Mouse (Mus musculus) lung, embryonic 16.5 days (tissue): Measurements from ENCODE around the gene Pde4c. TPM values are rescaled to one million over a fixed set of nuclear protein-coding genes. Genes with fewer than 3 reads are reported as not detected.
A peak's percentile ranks its signal among the peaks of the same experiment; 100 is the strongest.

Experiments used
- ATAC-seq: fragments of 200-750 bp; cut with Nextera tagmentation; 2 replicates; pipeline ENCODE4 v1.8.0; 2017; ENCODE audit warnings: low read depth, mild to moderate bottlenecking, moderate library complexity
- H3K27ac ChIP-seq: fragments of 300-500 bp; sonication (generic); 2 replicates; pipeline ENCODE4 v1.5.1; 2014; ENCODE audit warnings: mild to moderate bottlenecking, control low read depth, low read length
- H3K27me3 ChIP-seq: fragments of 300-500 bp; sonication (generic); 2 replicates; pipeline ENCODE4 v1.6.1; 2014; ENCODE audit warnings: low read depth, low read length, mixed read lengths; ENCODE audit not compliant: control insufficient read depth, insufficient read depth
- H3K36me3 ChIP-seq: fragments of 300-500 bp; sonication (generic); 2 replicates; pipeline ENCODE4 v1.6.1; 2014; ENCODE audit warnings: low read length; ENCODE audit not compliant: control insufficient read depth, insufficient read depth
- H3K4me1 ChIP-seq: fragments of 300-500 bp; sonication (generic); replicated peaks from 2 replicates; pipeline ENCODE4 v1.6.1; 2014; ENCODE audit warnings: low read length, mixed read lengths; ENCODE audit not compliant: control insufficient read depth, insufficient read depth
- H3K4me2 ChIP-seq: fragments of 300-500 bp; sonication (generic); 2 replicates; pipeline ENCODE4 v1.6.1; 2014; ENCODE audit warnings: low read depth, low read length, control low read depth
- H3K4me3 ChIP-seq: fragments of 300-500 bp; sonication (generic); 2 replicates; pipeline ENCODE4 v1.5.1; 2014; ENCODE audit warnings: mild to moderate bottlenecking, low read length, control low read depth
- H3K9ac ChIP-seq: fragments of 300-500 bp; sonication (generic); 2 replicates; pipeline ENCODE4 v1.6.1; 2014; ENCODE audit warnings: low read length, control low read depth
- H3K9me3 ChIP-seq: fragments of 300-500 bp; sonication (generic); 2 replicates; pipeline ENCODE4 v1.6.1; 2016; ENCODE audit warnings: low read length; ENCODE audit not compliant: control insufficient read depth
- WGBS: fragments of 180-500 bp; shearing (Covaris S2); extraction: QIAGEN DNeasy Blood & Tissue Kit; methylation state at CpG from one replicate; pipeline ENCODE4 v1.1.7; 2014; 5-methylcytosine and 5-hydroxymethylcytosine counted together
- polyA plus RNA-seq: library from polyadenylated mRNA; unstranded; fragments of >200 nt; fragmentation: Nextera tagmentation; extraction: Ambion mirVana; gene quantifications from 2 replicates; pipeline ENCODE4 v1.2.1, GENCODE M21; 2015

Gene Pde4c
- polyA plus RNA-seq, 1 experiment from 2014 or later = 0.10 TPM

DNA sequence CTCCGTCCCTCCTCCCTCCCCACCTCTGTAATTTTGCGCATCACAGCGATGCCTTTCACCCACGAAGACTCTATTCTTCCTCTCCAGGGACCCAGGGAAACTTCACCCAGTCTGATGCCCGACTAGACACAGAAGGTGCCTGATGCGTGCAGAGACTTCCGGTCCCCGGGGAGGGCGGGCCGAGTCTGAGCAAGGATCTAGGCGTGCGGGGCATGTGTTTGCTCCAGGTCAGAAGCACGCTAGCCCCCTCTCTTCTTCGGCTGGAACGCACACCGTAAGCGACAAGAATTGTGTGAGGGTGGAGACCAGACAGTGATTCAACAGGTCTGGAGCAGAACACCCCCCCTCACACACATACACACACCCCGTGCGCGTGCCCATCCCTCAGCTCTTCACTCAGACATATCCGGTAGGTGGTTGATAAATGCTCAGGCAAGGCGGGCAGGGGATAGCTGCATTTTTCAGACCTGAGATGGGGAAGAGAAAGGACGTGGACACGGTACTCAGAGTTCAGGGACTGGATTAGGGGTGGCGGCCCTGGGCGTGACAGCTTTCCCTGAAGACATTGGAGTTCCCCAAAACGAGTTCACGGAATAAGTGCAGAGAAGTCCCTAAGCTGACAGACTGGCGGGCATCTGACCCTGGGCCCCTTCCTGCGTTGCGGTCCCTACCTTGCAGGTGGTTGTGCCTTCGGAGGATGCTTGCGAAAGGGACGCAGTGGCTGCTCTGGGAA is 42.5 kb downstream of the Pde4c start:
- under 1% methylated on average over 34 of the region's 34 CpGs for WGBS
- H3K36me3 ChIP-seq = peaks cover 10% of the 10 kb centered on the region

DNA sequence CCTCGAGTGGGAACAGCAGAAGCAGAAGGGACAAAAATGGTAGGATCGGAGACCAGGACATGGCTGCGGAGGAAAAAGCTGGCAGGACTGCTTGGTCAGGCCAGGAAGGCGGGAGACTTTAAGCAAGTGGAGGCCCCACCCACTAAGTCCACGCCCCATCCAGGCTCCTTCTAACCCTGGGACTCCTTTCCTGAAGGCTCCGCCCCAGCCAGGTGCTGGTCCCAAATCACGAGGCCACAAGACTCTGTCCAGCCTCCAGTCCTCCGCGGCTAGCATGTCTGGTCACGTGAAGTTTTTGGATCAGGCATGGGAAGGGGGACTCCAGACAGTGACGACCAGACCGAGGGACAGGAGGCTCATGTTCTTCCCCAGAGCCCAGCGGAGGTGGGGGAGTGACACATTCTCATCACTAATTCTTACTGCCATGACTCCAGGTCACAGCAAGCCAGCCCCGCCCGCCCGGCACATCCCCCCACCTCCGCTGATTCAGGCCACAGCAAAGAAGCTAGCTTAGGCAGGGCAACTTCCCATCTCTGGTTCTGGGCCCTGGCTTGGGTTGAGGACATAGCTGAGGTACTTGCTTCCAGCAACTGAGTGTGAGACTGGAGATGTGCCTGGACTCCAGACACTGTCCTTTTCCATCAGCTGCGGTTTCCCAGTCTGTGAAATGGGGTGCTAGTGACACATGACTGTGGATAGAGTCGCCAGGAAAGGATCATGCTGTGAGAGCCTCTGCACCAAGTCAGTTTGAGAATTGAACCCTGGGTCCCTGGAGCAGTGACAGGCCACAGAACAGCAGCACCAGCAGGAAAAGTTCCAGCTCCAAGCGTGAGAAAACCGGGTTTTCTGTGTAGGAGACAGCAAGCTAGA is 43.3 kb downstream of the Pde4c start:
- Histone ChIP-seq H3K27me3 (no peaks in the 10 kb centered on the region), H3K4me1 (peaks cover 13% of the 10 kb centered on the region), H3K4me2 (peak overlapping the region; percentile 95), H3K9ac (peak overlapping the region; percentile 73), H3K4me3 (peak overlapping the region; percentile 57), H3K9me3 (no peaks in the 10 kb centered on the region), H3K36me3 (peaks cover 13% of the 10 kb centered on the region), H3K27ac (peak overlapping the region; percentile 60)
- 7% methylated on average over 21 of the region's 21 CpGs for WGBS
- peak; percentile 67 for ATAC-seq

More for the DNA sequence above, 42.5 kb downstream of the Pde4c start:
- H3K27ac ChIP-seq = peak overlapping the region; percentile 60
- H3K27me3 ChIP-seq = no peaks in the 10 kb centered on the region
- H3K4me2 ChIP-seq = peak overlapping the region; percentile 95
- H3K9me3 ChIP-seq = no peaks in the 10 kb centered on the region
- peaks cover 13% of the 10 kb centered on the region for H3K4me1 ChIP-seq
- H3K9ac ChIP-seq = peak overlapping the region; percentile 73
- peak overlapping the region; percentile 57 for H3K4me3 ChIP-seq
- ATAC-seq = 0 out of 2 replicates have a peak, but pooled peaks have one; percentile 3

DNA sequence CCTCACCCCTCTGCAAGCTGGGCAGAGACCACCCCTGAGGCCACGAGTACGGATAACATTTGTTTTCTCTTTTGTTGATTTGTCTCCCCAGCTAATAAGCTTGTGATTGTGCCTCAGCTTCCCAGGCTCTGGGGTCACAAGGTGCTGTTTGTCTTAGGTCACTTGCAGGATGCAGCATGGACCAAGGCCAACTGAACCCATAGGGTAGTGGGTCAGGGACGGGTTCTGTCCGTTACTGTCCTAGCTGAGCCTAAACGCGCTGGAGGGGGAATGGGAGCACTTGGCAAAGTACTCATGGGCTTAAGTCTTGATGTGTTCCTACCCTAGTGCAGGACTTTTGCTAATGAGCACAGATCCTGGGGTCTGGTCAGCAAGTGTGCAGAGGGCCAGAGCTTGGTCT is 44.0 kb downstream of the Pde4c start:
- peaks cover 18% of the 10 kb centered on the region for H3K36me3 ChIP-seq
- WGBS = 78% methylated on average over 6 of the region's 6 CpGs
- no peaks in the 10 kb centered on the region for H3K9me3 ChIP-seq
- no peak overlapping the region for H3K4me2 ChIP-seq
- H3K9ac ChIP-seq = no peak overlapping the region
- peaks cover 15% of the 10 kb centered on the region for H3K4me1 ChIP-seq
- no peak overlapping the region for H3K4me3 ChIP-seq
- no peak overlapping the region for H3K27ac ChIP-seq
- H3K27me3 ChIP-seq = no peaks in the 10 kb centered on the region
- no peak for ATAC-seq

DNA sequence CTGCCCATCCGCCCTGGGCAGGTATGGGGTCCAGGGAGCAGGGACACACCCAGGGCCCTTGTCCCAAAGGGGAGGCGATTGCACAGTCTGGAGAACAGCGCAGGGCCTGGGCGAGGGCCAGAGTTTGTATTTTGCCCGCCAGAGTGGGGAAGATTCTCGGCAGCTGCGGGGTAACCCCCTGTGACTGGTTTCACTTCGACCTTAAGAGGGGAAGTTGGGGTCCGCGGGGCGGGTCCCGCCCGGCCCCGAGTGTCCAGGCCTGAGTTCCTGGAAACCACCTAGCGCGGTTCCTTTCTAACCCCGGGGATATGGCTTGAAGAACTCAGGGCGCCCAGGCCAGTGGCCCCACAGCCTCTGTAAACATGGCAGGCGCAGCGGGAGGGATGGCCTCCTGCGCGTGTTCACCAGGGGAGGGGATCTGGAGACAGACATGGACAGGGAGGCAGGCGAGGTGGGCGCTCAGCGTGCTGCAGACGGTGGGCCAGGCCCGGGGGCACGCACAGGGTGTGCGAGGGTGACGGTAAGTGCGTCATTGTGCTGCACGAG is 44.8 kb downstream of the Pde4c start:
- no peak overlapping the region for H3K4me3 ChIP-seq
- no peak overlapping the region for H3K27ac ChIP-seq
- no peaks in the 10 kb centered on the region for H3K9me3 ChIP-seq
- 90% methylated on average over 32 of the region's 32 CpGs for WGBS
- peaks cover 18% of the 10 kb centered on the region for H3K36me3 ChIP-seq
- H3K4me1 ChIP-seq = peaks cover 23% of the 10 kb centered on the region
- no peak overlapping the region for H3K9ac ChIP-seq
- ATAC-seq = no peak
- no peaks in the 10 kb centered on the region for H3K27me3 ChIP-seq
- H3K4me2 ChIP-seq = no peak overlapping the region

DNA sequence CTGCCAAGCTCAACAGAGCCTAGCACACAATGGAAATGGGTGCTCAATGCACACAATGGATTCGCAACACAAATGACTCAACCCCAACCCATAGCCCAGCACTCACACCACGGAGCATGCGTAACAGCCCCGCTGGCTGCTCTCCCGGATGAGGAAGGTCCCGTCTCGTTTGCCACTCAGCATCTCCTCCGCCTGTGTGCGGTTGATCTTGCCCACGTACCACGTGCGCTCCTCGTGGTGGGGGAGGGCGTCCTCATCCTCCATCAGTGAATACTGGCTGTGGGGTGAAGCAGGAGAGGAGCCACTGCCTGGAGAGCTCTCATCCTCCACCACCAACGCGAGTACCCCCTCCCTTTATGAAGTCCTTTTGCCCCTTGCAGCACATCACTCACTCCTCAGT is 45.4 kb downstream of the Pde4c start:
- Histone ChIP-seq H3K4me1 (peaks cover 30% of the 10 kb centered on the region), H3K9ac (no peak overlapping the region), H3K9me3 (no peaks in the 10 kb centered on the region), H3K4me2 (no peak overlapping the region), H3K36me3 (peaks cover 18% of the 10 kb centered on the region), H3K4me3 (no peak overlapping the region), H3K27me3 (no peaks in the 10 kb centered on the region), H3K27ac (no peak overlapping the region)
- no peak for ATAC-seq
- 82% methylated on average over 16 of the region's 16 CpGs for WGBS

DNA sequence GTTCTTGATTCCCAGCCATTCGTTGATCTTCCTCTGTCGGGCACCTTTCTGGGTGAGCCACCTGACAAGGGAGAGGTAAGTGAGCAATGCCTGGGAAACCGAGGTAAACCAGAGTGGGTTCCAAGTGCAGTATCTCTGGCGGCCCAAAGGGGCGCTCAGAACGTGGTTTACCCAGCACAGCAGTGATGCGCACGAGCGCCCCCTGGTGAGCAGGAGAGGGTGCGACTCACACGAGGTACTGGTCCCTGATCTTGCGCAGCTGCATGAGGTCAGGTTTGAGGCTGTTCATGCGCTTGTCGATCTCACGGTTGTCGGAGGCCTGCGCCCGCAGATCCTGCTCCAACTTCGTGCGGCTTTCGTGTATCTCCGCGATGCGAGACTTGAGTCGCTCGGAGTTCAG is 45.8 kb downstream of the Pde4c start:
- H3K4me2 ChIP-seq = no peak overlapping the region
- 5% methylated on average over 26 of the region's 26 CpGs for WGBS
- no peaks in the 10 kb centered on the region for H3K27me3 ChIP-seq
- peaks cover 19% of the 10 kb centered on the region for H3K36me3 ChIP-seq
- peak; percentile 41 for ATAC-seq
- no peak overlapping the region for H3K27ac ChIP-seq
- no peak overlapping the region for H3K4me3 ChIP-seq
- no peak overlapping the region for H3K9ac ChIP-seq
- H3K9me3 ChIP-seq = no peaks in the 10 kb centered on the region
- peaks cover 34% of the 10 kb centered on the region for H3K4me1 ChIP-seq

DNA sequence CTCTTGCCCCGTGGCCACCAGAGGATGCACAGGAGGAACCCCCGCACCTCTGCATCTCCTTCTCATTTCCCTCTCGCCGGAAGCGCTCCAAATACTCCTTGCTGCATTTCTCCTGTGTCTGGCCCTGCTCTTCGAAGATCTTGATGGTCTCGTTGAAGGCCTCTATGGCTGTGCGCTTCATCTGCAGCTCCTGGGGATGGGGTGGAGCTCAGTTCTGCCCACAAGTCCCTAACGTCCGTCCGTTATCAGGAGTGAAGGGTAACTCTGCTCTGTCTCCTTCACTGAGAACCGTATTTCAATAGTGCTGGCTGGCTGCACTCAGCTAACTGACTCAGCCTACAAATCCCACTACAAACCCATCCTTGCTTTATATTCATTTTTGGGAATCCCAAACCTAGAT is 46.3 kb downstream of the Pde4c start:
- Histone ChIP-seq H3K27me3 (no peaks in the 10 kb centered on the region), H3K36me3 (peaks cover 23% of the 10 kb centered on the region), H3K27ac (no peak overlapping the region), H3K4me2 (no peak overlapping the region), H3K9ac (no peak overlapping the region), H3K9me3 (no peaks in the 10 kb centered on the region), H3K4me3 (no peak overlapping the region), H3K4me1 (peaks cover 39% of the 10 kb centered on the region)
- 67% methylated on average over 12 of the region's 12 CpGs for WGBS
- no peak for ATAC-seq

DNA sequence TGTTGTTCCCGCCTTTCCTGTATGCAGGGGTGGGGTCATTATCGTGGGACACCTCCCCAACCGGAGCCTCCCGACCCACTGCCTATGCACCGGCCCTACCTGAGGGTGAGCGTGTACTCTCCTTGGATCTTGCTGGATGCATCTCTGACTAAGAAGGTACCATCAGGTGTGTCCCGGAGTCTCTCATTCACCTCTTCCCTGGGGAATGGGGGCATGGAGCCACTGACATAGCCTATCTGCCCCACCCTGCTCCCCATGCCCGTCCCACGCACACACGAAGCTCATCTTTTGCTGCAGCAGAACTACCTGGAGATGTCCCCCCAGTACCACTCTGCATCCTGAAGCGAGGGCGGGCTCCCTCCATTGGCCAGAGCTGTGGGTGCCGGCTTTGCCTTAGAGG is 47.2 kb downstream of the Pde4c start:
- Histone ChIP-seq H3K36me3 (peaks cover 23% of the 10 kb centered on the region), H3K9me3 (no peaks in the 10 kb centered on the region), H3K27ac (no peak overlapping the region), H3K4me1 (peaks cover 46% of the 10 kb centered on the region), H3K27me3 (no peaks in the 10 kb centered on the region), H3K4me2 (no peak overlapping the region), H3K4me3 (no peak overlapping the region), H3K9ac (no peak overlapping the region)
- no peak for ATAC-seq
- 93% methylated on average over 13 of the region's 13 CpGs for WGBS

DNA sequence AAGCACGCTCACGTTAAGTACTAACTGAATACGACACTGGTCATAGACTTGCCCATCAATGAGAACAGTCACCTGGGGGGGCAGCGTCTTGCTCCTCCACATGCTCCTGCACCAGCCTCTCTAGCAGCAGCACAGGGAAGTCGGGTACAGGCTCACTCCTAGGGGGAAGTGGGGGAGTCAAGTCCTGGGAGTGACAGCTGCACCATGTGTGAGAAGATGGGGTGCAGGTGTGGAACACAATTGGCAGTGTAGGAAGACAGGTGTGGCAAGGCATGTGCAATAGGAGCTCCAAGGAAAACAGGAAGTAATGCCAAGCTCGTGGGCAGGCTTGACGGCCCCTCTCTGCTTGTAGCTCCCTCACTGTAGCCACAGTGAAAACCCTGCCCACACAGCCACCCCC is 47.7 kb downstream of the Pde4c start:
- Histone ChIP-seq H3K27me3 (no peaks in the 10 kb centered on the region), H3K4me3 (no peak overlapping the region), H3K4me2 (no peak overlapping the region), H3K9me3 (no peaks in the 10 kb centered on the region), H3K9ac (no peak overlapping the region), H3K27ac (no peak overlapping the region), H3K36me3 (peaks cover 23% of the 10 kb centered on the region), H3K4me1 (peaks cover 44% of the 10 kb centered on the region)
- 79% methylated on average over 7 of the region's 7 CpGs for WGBS
- no peak for ATAC-seq
